Mouse (Mus musculus) neural tube, embryonic 14.5 days (tissue): Measurements from ENCODE around the gene Slc13a5. TPM values are rescaled to one million over a fixed set of nuclear protein-coding genes. Genes with fewer than 3 reads are reported as not detected.

Source experiments
- polyA plus RNA-seq: library from polyadenylated mRNA; unstranded; fragments of >200 nt; fragmentation: Nextera tagmentation; extraction: Ambion mirVana; gene quantifications from 2 replicates; pipeline ENCODE4 v1.2.1, GENCODE M21; 2014

The Slc13a5 gene
- polyA plus RNA-seq, 1 experiment from 2014 or later: 1.8 TPM

Other genes with a start within 250 kb of the Slc13a5 start
- gene Aipl1, start 229.7 kb downstream of the Slc13a5 start, polyA plus RNA-seq: 0.18 and 0.20 TPM in 2 replicates
- gene Pimreg, start 225.2 kb downstream of the Slc13a5 start, polyA plus RNA-seq: 10.9 and 16.3 TPM in 2 replicates
- 4.4 and 6.4 TPM in 2 replicates for gene Pitpnm3, start 131.4 kb downstream of the Slc13a5 start, polyA plus RNA-seq
- 0.12 and 0.36 TPM in 2 replicates for gene Gm43951, start 60.4 kb downstream of the Slc13a5 start, polyA plus RNA-seq
- gene 4933427D14Rik, start 59.8 kb downstream of the Slc13a5 start, polyA plus RNA-seq: 15.9 and 20.1 TPM in 2 replicates
- gene Txndc17, start 59.7 kb downstream of the Slc13a5 start, polyA plus RNA-seq: 147 and 158 TPM in 2 replicates
- gene Med31, start 51.6 kb downstream of the Slc13a5 start, polyA plus RNA-seq: 54.9 and 55.6 TPM in 2 replicates
- 1.4 and 1.6 TPM in 2 replicates for gene Xaf1, start 34.4 kb upstream of the Slc13a5 start, polyA plus RNA-seq
- not detected in 2 replicates for gene Fbxo39, start 47.2 kb upstream of the Slc13a5 start, polyA plus RNA-seq
- gene Tekt1, start 95.2 kb upstream of the Slc13a5 start, polyA plus RNA-seq: 5.5 and 8.8 TPM in 2 replicates
- gene Smtnl2, start 144.5 kb upstream of the Slc13a5 start, polyA plus RNA-seq: 3.3 and 5.3 TPM in 2 replicates
- not detected in 2 replicates for gene Ggt6, start 168.3 kb upstream of the Slc13a5 start, polyA plus RNA-seq
- 55.1 and 63.5 TPM in 2 replicates for gene Mybbp1a, start 174.1 kb upstream of the Slc13a5 start, polyA plus RNA-seq
- 12.1 and 15.1 TPM in 2 replicates for gene Spns2, start 222.7 kb upstream of the Slc13a5 start, polyA plus RNA-seq